Mouse (Mus musculus): ENCODE results near the gene Gm20661. TPM values are rescaled to one million over a fixed set of nuclear protein-coding genes. Genes with fewer than 3 reads are reported as not detected.

Gene Gm20661
- 7.2 and 9.9 TPM in 2 replicates for polyA plus RNA-seq (2015; fragmentation: Nextera tagmentation; extraction: Ambion mirVana)

- H3K4me2 ChIP-seq, result peak within 1 kb of the TSS; percentile 89
- ATAC-seq (ENCODE audit: insufficient number of reproducible peaks, insufficient read depth, low FRiP score, low TSS enrichment, low read depth), result peak; percentile 66
- H3K9ac ChIP-seq, result peak within 1 kb of the TSS; percentile 90
- H3K27ac ChIP-seq, result peak within 1 kb of the TSS; percentile 100
- H3K9me3 ChIP-seq, result no peaks in the 10 kb centered on the region
- H3K4me3 ChIP-seq, result peak within 1 kb of the TSS; percentile 80
- H3K4me1 ChIP-seq, result peaks cover 62% of the 10 kb centered on the region
- H3K36me3 ChIP-seq, result no peaks in the 10 kb centered on the region
- H3K27me3 ChIP-seq, result no peaks in the 10 kb centered on the region
- WGBS, result 13% methylated on average over 14 of the region's 14 CpGs
These were observed at the start of gene Gm20661 for GRCm38 (mm10) chr9:107982681-107983346. Gene Gm20661 (plus strand): TSS chr9:107983058.

GRCm38 (mm10) chr9:107934146-107934545 lies 48.7 kb upstream of the Gm20661 start:
- H3K36me3 ChIP-seq, result no peaks in the 10 kb centered on the region
- ATAC-seq (ENCODE audit: insufficient number of reproducible peaks, insufficient read depth, low FRiP score, low TSS enrichment, low read depth), result no peak
- H3K27me3 ChIP-seq, result peaks cover 48% of the 10 kb centered on the region
- no peak overlapping the region for H3K9ac ChIP-seq
- no peak overlapping the region for H3K4me2 ChIP-seq
- peaks cover 17% of the 10 kb centered on the region for H3K4me1 ChIP-seq
- no peaks in the 10 kb centered on the region for H3K9me3 ChIP-seq
- 82% methylated on average over 11 of the region's 11 CpGs for WGBS
- H3K27ac ChIP-seq, result no peak overlapping the region
- no peak overlapping the region for H3K4me3 ChIP-seq

- WGBS, result 13% methylated on average over 3 of the region's 3 CpGs
- H3K27me3 ChIP-seq, result peaks cover 48% of the 10 kb centered on the region
- peak within 1 kb of the TSS; percentile 97 for H3K4me2 ChIP-seq
- H3K36me3 ChIP-seq, result no peaks in the 10 kb centered on the region
- no peak within 1 kb of the TSS for H3K27ac ChIP-seq
- H3K4me3 ChIP-seq, result peak within 1 kb of the TSS; percentile 59
- ATAC-seq (ENCODE audit: insufficient number of reproducible peaks, insufficient read depth, low FRiP score, low TSS enrichment, low read depth), result no peak
- H3K9ac ChIP-seq, result peak within 1 kb of the TSS; percentile 75
- peaks cover 24% of the 10 kb centered on the region for H3K4me1 ChIP-seq
- H3K9me3 ChIP-seq, result no peaks in the 10 kb centered on the region
These were observed 47.5 kb upstream of the Gm20661 start, which contains the start of gene Camkv for GRCm38 (mm10) chr9:107935374-107935773. Gene Camkv (plus strand): TSS chr9:107935674.

GRCm38 (mm10) chr9:107935790-107936214 lies 47.1 kb upstream of the Gm20661 start:
- no peak for ATAC-seq (ENCODE audit: insufficient number of reproducible peaks, insufficient read depth, low FRiP score, low TSS enrichment, low read depth)
- H3K27ac ChIP-seq, result no peak overlapping the region
- no peaks in the 10 kb centered on the region for H3K36me3 ChIP-seq
- WGBS, result under 1% methylated on average over 40 of the region's 41 CpGs
- peak overlapping the region; percentile 97 for H3K4me2 ChIP-seq
- H3K9ac ChIP-seq, result peak overlapping the region; percentile 75
- H3K9me3 ChIP-seq, result no peaks in the 10 kb centered on the region
- peak overlapping the region; percentile 59 for H3K4me3 ChIP-seq
- H3K4me1 ChIP-seq, result peaks cover 25% of the 10 kb centered on the region
- H3K27me3 ChIP-seq, result peaks cover 48% of the 10 kb centered on the region

GRCm38 (mm10) chr9:107936215-107936822 lies 46.5 kb upstream of the Gm20661 start:
- Histone ChIP-seq H3K27me3 (peaks cover 50% of the 10 kb centered on the region), H3K36me3 (no peaks in the 10 kb centered on the region), H3K9ac (peak overlapping the region; percentile 75), H3K4me3 (peak overlapping the region; percentile 59), H3K9me3 (no peaks in the 10 kb centered on the region), H3K4me2 (peak overlapping the region; percentile 97), H3K4me1 (peaks cover 25% of the 10 kb centered on the region), H3K27ac (no peak overlapping the region)
- under 1% methylated on average over 29 of the region's 29 CpGs for WGBS
- ATAC-seq (ENCODE audit: insufficient number of reproducible peaks, insufficient read depth, low FRiP score, low TSS enrichment, low read depth), result peak; percentile 26; the same call in 1 of the 2 replicates

GRCm38 (mm10) chr9:107936831-107937230 lies 46.0 kb upstream of the Gm20661 start:
- H3K36me3 ChIP-seq, result no peaks in the 10 kb centered on the region
- H3K4me2 ChIP-seq, result peak overlapping the region; percentile 97
- no peaks in the 10 kb centered on the region for H3K9me3 ChIP-seq
- H3K9ac ChIP-seq, result 0 out of 2 replicates have a peak overlapping the region, but pooled peaks have one; percentile 75
- no peak overlapping the region for H3K27ac ChIP-seq
- peaks cover 50% of the 10 kb centered on the region for H3K27me3 ChIP-seq
- H3K4me3 ChIP-seq, result peak overlapping the region; percentile 59
- 10% methylated on average over 3 of the region's 3 CpGs for WGBS
- H3K4me1 ChIP-seq, result peaks cover 25% of the 10 kb centered on the region
- no peak for ATAC-seq (ENCODE audit: insufficient number of reproducible peaks, insufficient read depth, low FRiP score, low TSS enrichment, low read depth)

GRCm38 (mm10) chr9:107947241-107948194 lies 35.3 kb upstream of the Gm20661 start:
- Histone ChIP-seq H3K27me3 (no peaks in the 10 kb centered on the region), H3K4me2 (no peak overlapping the region), H3K9ac (no peak overlapping the region; the same call in 1 of the 2 replicates), H3K4me3 (no peak overlapping the region), H3K27ac (no peak overlapping the region), H3K4me1 (peaks cover 15% of the 10 kb centered on the region), H3K9me3 (no peaks in the 10 kb centered on the region), H3K36me3 (no peaks in the 10 kb centered on the region)
- ATAC-seq (ENCODE audit: insufficient number of reproducible peaks, insufficient read depth, low FRiP score, low TSS enrichment, low read depth), result no peak
- WGBS, result 87% methylated on average over 31 of the region's 31 CpGs

- H3K4me1 ChIP-seq, result peaks cover 15% of the 10 kb centered on the region
- H3K27ac ChIP-seq, result no peak overlapping the region
- no peaks in the 10 kb centered on the region for H3K9me3 ChIP-seq
- H3K4me2 ChIP-seq, result no peak overlapping the region
- H3K27me3 ChIP-seq, result no peaks in the 10 kb centered on the region
- H3K36me3 ChIP-seq, result no peaks in the 10 kb centered on the region
- no peak overlapping the region for H3K4me3 ChIP-seq
- WGBS, result 80% methylated on average over 13 of the region's 13 CpGs
- ATAC-seq (ENCODE audit: insufficient number of reproducible peaks, insufficient read depth, low FRiP score, low TSS enrichment, low read depth), result no peak
- no peak overlapping the region for H3K9ac ChIP-seq
These were observed 33.5 kb upstream of the Gm20661 start for GRCm38 (mm10) chr9:107949184-107949921.

- H3K4me2 ChIP-seq, result peak within 1 kb of the TSS; percentile 84
- H3K27ac ChIP-seq, result peak within 1 kb of the TSS; percentile 78
- peaks cover 15% of the 10 kb centered on the region for H3K4me1 ChIP-seq
- no peaks in the 10 kb centered on the region for H3K36me3 ChIP-seq
- peak within 1 kb of the TSS; percentile 58 for H3K4me3 ChIP-seq
- 81% methylated on average over 10 of the region's 10 CpGs for WGBS
- H3K27me3 ChIP-seq, result no peaks in the 10 kb centered on the region
- ATAC-seq (ENCODE audit: insufficient number of reproducible peaks, insufficient read depth, low FRiP score, low TSS enrichment, low read depth), result no peak
- H3K9ac ChIP-seq, result peak within 1 kb of the TSS; percentile 79
- H3K9me3 ChIP-seq, result no peaks in the 10 kb centered on the region
These were observed 33.0 kb upstream of the Gm20661 start, which contains the start of gene Traip for GRCm38 (mm10) chr9:107949922-107950235. Gene Traip (plus strand): TSS chr9:107950136.

GRCm38 (mm10) chr9:107950460-107951355 lies 32.1 kb upstream of the Gm20661 start:
- WGBS, result 14% methylated on average over 45 of the region's 45 CpGs
- no peaks in the 10 kb centered on the region for H3K9me3 ChIP-seq
- ATAC-seq (ENCODE audit: insufficient number of reproducible peaks, insufficient read depth, low FRiP score, low TSS enrichment, low read depth), result peak; percentile 89
- peaks cover 15% of the 10 kb centered on the region for H3K4me1 ChIP-seq
- H3K27ac ChIP-seq, result peak overlapping the region; percentile 78
- no peaks in the 10 kb centered on the region for H3K27me3 ChIP-seq
- peak overlapping the region; percentile 79 for H3K9ac ChIP-seq
- 0 out of 2 replicates have a peak, but pooled peaks cover under 1% of the 10 kb centered on the region for H3K36me3 ChIP-seq
- peak overlapping the region; percentile 84 for H3K4me2 ChIP-seq
- H3K4me3 ChIP-seq, result peak overlapping the region; percentile 58
